Mouse (Mus musculus) left cerebral cortex, postnatal 10 days (tissue): Measurements from ENCODE around the gene 2410002F23Rik. TPM values are rescaled to one million over a fixed set of nuclear protein-coding genes. Genes with fewer than 3 reads are reported as not detected.
A peak's percentile ranks its signal among the peaks of the same experiment; 100 is the strongest.
"Not testable (repeated sequence)": the region's sequence is repeated elsewhere in the genome, so short reads cannot be mapped to it uniquely, and the experiment has no call there.

Source experiments
- DNase-seq, 2 experiments: peaks; one replicate each; pipeline ENCODE4 v3.0.0; 2021 to 2022; ENCODE audit warnings: low spot score in 2 of 2, mixed read lengths in 1 of 2; ENCODE audit errors: extremely low spot score in 1 of 2
- intact Hi-C: fragments of 180-260 bp; cut with DNase I; formaldehyde crosslinking; loops from one replicate; pipeline ENCODE4 v1.15.1; 2025
- total RNA-seq, 2 experiments: library from RNA; stranded (reverse); gene quantifications; 2 replicates each; pipeline ENCODE4 v1.2.3; 2021

2410002F23Rik gene
- total RNA-seq: 100 to 1,000 TPM; 116 to 119 TPM

- DNase-seq: peak; percentile 87 to 95
- intact Hi-C loops: no loop called here
These were observed at the start of gene 2410002F23Rik, which contains the start of gene 1700028J19Rik for GRCm38 (mm10) chr7:44246055-44246983. Gene 2410002F23Rik (plus strand): TSS chr7:44246722. Gene 1700028J19Rik (minus strand): TSS chr7:44246695.

GRCm38 (mm10) chr7:44197891-44198290 lies 48.6 kb upstream of the 2410002F23Rik start, which contains the start of gene Klk1b3:
Gene Klk1b3 (plus strand): TSS chr7:44198191.
- no peak for DNase-seq
- intact Hi-C loops: no loop called here

- intact Hi-C loops, DNase-seq: not testable (repeated sequence)
These were observed 39.4 kb upstream of the 2410002F23Rik start, which contains the start of gene Klk1b4 for GRCm38 (mm10) chr7:44207135-44207534. Gene Klk1b4 (plus strand): TSS chr7:44207435.

- no peak for DNase-seq
- intact Hi-C loops: no loop called here
These were observed 38.2 kb upstream of the 2410002F23Rik start for GRCm38 (mm10) chr7:44208307-44208706.

GRCm38 (mm10) chr7:44215645-44216044 lies 30.9 kb upstream of the 2410002F23Rik start, which contains the start of gene Klk1b5:
Gene Klk1b5 (plus strand): TSS chr7:44215945.
- DNase-seq: no peak
- intact Hi-C loops: no loop called here

- DNase-seq, intact Hi-C loops: not testable (repeated sequence)
These were observed 24.9 kb upstream of the 2410002F23Rik start for GRCm38 (mm10) chr7:44221601-44222000.

- DNase-seq, intact Hi-C loops: not testable (repeated sequence)
These were observed 24.2 kb upstream of the 2410002F23Rik start for GRCm38 (mm10) chr7:44222335-44222734.

- no peak for DNase-seq
- intact Hi-C loops: no loop called here
These were observed 21.4 kb upstream of the 2410002F23Rik start, which contains the start of gene Klk1 for GRCm38 (mm10) chr7:44225076-44225475. Gene Klk1 (plus strand): TSS chr7:44225360.

- intact Hi-C loops: no loop called here
- DNase-seq: no peak
These were observed 10.6 kb upstream of the 2410002F23Rik start, which contains the start of gene Gm36864 for GRCm38 (mm10) chr7:44235909-44236308. Gene Gm36864 (plus strand): TSS chr7:44236177.

- intact Hi-C loops: no loop called here
- DNase-seq: no peak
These were observed 6.6 kb upstream of the 2410002F23Rik start for GRCm38 (mm10) chr7:44239913-44240312.

- intact Hi-C loops: no loop called here
- no peak for DNase-seq
These were observed 5.8 kb upstream of the 2410002F23Rik start for GRCm38 (mm10) chr7:44240712-44241111.

GRCm38 (mm10) chr7:44241163-44241562 lies 5.4 kb upstream of the 2410002F23Rik start:
- intact Hi-C loops: no loop called here

GRCm38 (mm10) chr7:44244080-44244479 lies 2.4 kb upstream of the 2410002F23Rik start:
- intact Hi-C loops: no loop called here
- no peak for DNase-seq

More at GRCm38 (mm10) chr7:44241163-44241562, 5.4 kb upstream of the 2410002F23Rik start:
- DNase-seq: no peak

GRCm38 (mm10) chr7:44246984-44247470 lies 505 bp downstream of the 2410002F23Rik start:
- intact Hi-C loops: no loop called here
- peak; percentile 53 to 67 for DNase-seq

GRCm38 (mm10) chr7:44247971-44248370 lies 1.4 kb downstream of the 2410002F23Rik start:
- no peak for DNase-seq
- intact Hi-C loops: no loop called here

- no peak for DNase-seq
- intact Hi-C loops: no loop called here
These were observed 2.7 kb downstream of the 2410002F23Rik start for GRCm38 (mm10) chr7:44249248-44249647.

- intact Hi-C loops: not testable (repeated sequence)
- peak in 1 of 2 experiments; percentile 44 for DNase-seq
These were observed 4.3 kb downstream of the 2410002F23Rik start for GRCm38 (mm10) chr7:44250732-44251275.

- intact Hi-C loops: no loop called here
- peak in 1 of 2 experiments; percentile 44 for DNase-seq
These were observed 6.6 kb downstream of the 2410002F23Rik start for GRCm38 (mm10) chr7:44253023-44253616.

GRCm38 (mm10) chr7:44254930-44255329 lies 8.4 kb downstream of the 2410002F23Rik start:
- DNase-seq: no peak
- intact Hi-C loops: no loop called here
